Mouse (Mus musculus) MEL (cell line): ENCODE measurements around the gene Arl6ip5. TPM values are rescaled to one million over a fixed set of nuclear protein-coding genes. Genes with fewer than 3 reads are reported as not detected.

Experiments
- DNase-seq: peaks from one replicate; pipeline ENCODE4 v3.0.0; 2011; ENCODE audit warnings: low read depth, low spot score
- H3K27ac ChIP-seq: 2 replicates; pipeline ENCODE4 v1.5.1; 2012; ENCODE audit warnings: low read depth, mild to moderate bottlenecking, control low read depth, low read length, moderate library complexity; ENCODE audit not compliant: control insufficient read depth
- H3K27me3 ChIP-seq, 2 experiments: fragments of 150-350 bp in 1 of 2; sonication (generic) in 1 of 2; 2 replicates each; pipeline ENCODE4 v1.6.1; 2012; ENCODE audit warnings: low read length in 2 of 2, mild to moderate bottlenecking in 2 of 2, improper control_type of control experiment in 1 of 2, moderate library complexity in 1 of 2; ENCODE audit not compliant: insufficient read depth in 2 of 2, control insufficient read depth in 1 of 2
- H3K36me3 ChIP-seq, 2 experiments: 2 replicates each; pipeline ENCODE4 v1.6.1; 2012 to 2014; ENCODE audit warnings: low read length in 2 of 2, improper control_type of control experiment in 1 of 2, inconsistent platforms in 1 of 2, mild to moderate bottlenecking in 1 of 2; ENCODE audit not compliant: insufficient read depth in 2 of 2, control insufficient read depth in 1 of 2
- H3K4me1 ChIP-seq, 2 experiments: fragments of 150-350 bp in 1 of 2; sonication (generic) in 1 of 2; 2 replicates each; pipeline ENCODE4 v1.6.1; 2012; ENCODE audit warnings: low read length in 2 of 2, improper control_type of control experiment in 1 of 2, mild to moderate bottlenecking in 1 of 2; ENCODE audit not compliant: insufficient read depth in 2 of 2, control insufficient read depth in 1 of 2
- H3K4me3 ChIP-seq, 2 experiments: fragments of 150-350 bp in 1 of 2; sonication (generic) in 1 of 2; 2 replicates each; pipeline ENCODE4 v1.5.1; 2012; ENCODE audit warnings: low read depth in 2 of 2, low read length in 2 of 2, mild to moderate bottlenecking in 2 of 2, moderate library complexity in 2 of 2, control low read depth in 1 of 2, improper control_type of control experiment in 1 of 2; ENCODE audit not compliant: control insufficient read depth in 1 of 2, insufficient read depth in 1 of 2
- H3K79me2 ChIP-seq: 2 replicates; pipeline ENCODE4 v1.6.1; 2012; ENCODE audit warnings: mild to moderate bottlenecking, low read length, moderate library complexity; ENCODE audit not compliant: control insufficient read depth, poor library complexity, insufficient read depth
- H3K9ac ChIP-seq: 2 replicates; pipeline ENCODE4 v1.6.1; 2012; ENCODE audit warnings: low read depth, mild to moderate bottlenecking, control low read depth, low read length, moderate library complexity; ENCODE audit not compliant: control insufficient read depth, poor library complexity, severe bottlenecking
- H3K9me3 ChIP-seq: fragments of 150-350 bp; sonication (generic); replicated peaks from 2 replicates; pipeline ENCODE4 v1.6.1; 2012; ENCODE audit warnings: mild to moderate bottlenecking, low read length, improper control_type of control experiment, moderate library complexity; ENCODE audit not compliant: insufficient read depth
- CHD1 ChIP-seq: IDR thresholded peaks from 2 replicates; pipeline ENCODE4 v1.6.1; 2012; ENCODE audit warnings: low read depth, mild to moderate bottlenecking, inconsistent platforms, low read length, improper control_type of control experiment
- CHD2 ChIP-seq: IDR thresholded peaks from 2 replicates; pipeline ENCODE4 v1.6.1; 2011; ENCODE audit warnings: low read length, improper control_type of control experiment
- E2F4 ChIP-seq: IDR thresholded peaks from 2 replicates; pipeline ENCODE4 v1.6.1; 2011; ENCODE audit warnings: low read depth, low read length, improper control_type of control experiment, borderline replicate concordance
- ELF1 ChIP-seq: IDR thresholded peaks from 2 replicates; pipeline ENCODE4 v1.6.1; 2014; ENCODE audit warnings: low read depth, mild to moderate bottlenecking, inconsistent platforms, low read length, improper control_type of control experiment, moderate library complexity
- ETS1 ChIP-seq: IDR thresholded peaks from 2 replicates; pipeline ENCODE4 v1.6.1; 2012; ENCODE audit warnings: low read depth, mild to moderate bottlenecking, inconsistent platforms, low read length, improper control_type of control experiment, moderate library complexity
- GABPA ChIP-seq: IDR thresholded peaks from 2 replicates; pipeline ENCODE4 v1.6.1; 2012; ENCODE audit warnings: low read depth, mild to moderate bottlenecking, inconsistent platforms, low read length, improper control_type of control experiment, moderate library complexity
- GATA1 ChIP-seq: IDR thresholded peaks from 2 replicates; pipeline ENCODE4 v1.6.1; 2011; ENCODE audit warnings: low read depth, low read length, improper control_type of control experiment
- HCFC1 ChIP-seq: IDR thresholded peaks from 2 replicates; pipeline ENCODE4 v1.6.1; 2012; ENCODE audit warnings: low read depth, mild to moderate bottlenecking, inconsistent platforms, low read length, improper control_type of control experiment, moderate library complexity
- MAZ ChIP-seq: IDR thresholded peaks from 2 replicates; pipeline ENCODE4 v1.6.1; 2012; ENCODE audit warnings: low read depth, mild to moderate bottlenecking, inconsistent platforms, low read length, improper control_type of control experiment
- MXI1 ChIP-seq: IDR thresholded peaks from 2 replicates; pipeline ENCODE4 v1.6.1; 2011; ENCODE audit warnings: mild to moderate bottlenecking, low read depth, low read length, improper control_type of control experiment
- MYB ChIP-seq: IDR thresholded peaks from 2 replicates; pipeline ENCODE4 v1.6.1; 2011; ENCODE audit warnings: mild to moderate bottlenecking, low read depth, low read length, improper control_type of control experiment
- MYC ChIP-seq: IDR thresholded peaks from 2 replicates; pipeline ENCODE4 v1.6.1; 2011; ENCODE audit warnings: low read depth, mild to moderate bottlenecking, low read length, improper control_type of control experiment, moderate library complexity
- NELFE ChIP-seq: IDR thresholded peaks from 2 replicates; pipeline ENCODE4 v1.6.1; 2011; ENCODE audit warnings: low read depth, low read length, improper control_type of control experiment
- NRF1 ChIP-seq: IDR thresholded peaks from 2 replicates; pipeline ENCODE4 v1.6.1; 2014; ENCODE audit warnings: low read depth, mild to moderate bottlenecking, inconsistent platforms, low read length, improper control_type of control experiment, moderate library complexity; ENCODE audit not compliant: poor library complexity, insufficient read depth, severe bottlenecking
- POLR2A ChIP-seq, 2 experiments: IDR thresholded peaks; 2 replicates each; pipeline ENCODE4 v1.6.1; 2011 to 2012; ENCODE audit warnings: low read length in 2 of 2, mild to moderate bottlenecking in 2 of 2, control low read depth in 1 of 2, improper control_type of control experiment in 1 of 2, low read depth in 1 of 2, moderate library complexity in 1 of 2; ENCODE audit not compliant: control insufficient read depth in 1 of 2, insufficient read depth in 1 of 2, poor library complexity in 1 of 2
- POLR2AphosphoS2 ChIP-seq: IDR thresholded peaks from 2 replicates; pipeline ENCODE4 v1.6.1; 2011; ENCODE audit warnings: low read length, improper control_type of control experiment
- POLR2AphosphoS5 ChIP-seq: IDR thresholded peaks from 2 replicates; pipeline ENCODE4 v1.6.1; 2012; ENCODE audit warnings: low read depth, borderline replicate concordance, mild to moderate bottlenecking, inconsistent platforms, low read length, moderate library complexity, mixed read lengths
- RAD21 ChIP-seq: IDR thresholded peaks from 2 replicates; pipeline ENCODE4 v1.6.1; 2011; ENCODE audit warnings: mild to moderate bottlenecking, low read depth, low read length, improper control_type of control experiment
- RCOR1 ChIP-seq: IDR thresholded peaks from 2 replicates; pipeline ENCODE4 v1.6.1; 2012; ENCODE audit warnings: low read depth, mild to moderate bottlenecking, inconsistent platforms, low read length, improper control_type of control experiment
- SMC3 ChIP-seq: IDR thresholded peaks from 2 replicates; pipeline ENCODE4 v1.6.1; 2011; ENCODE audit warnings: low read depth, low read length, improper control_type of control experiment
- TAL1 ChIP-seq: IDR thresholded peaks from 2 replicates; pipeline ENCODE4 v1.6.1; 2012; ENCODE audit warnings: mild to moderate bottlenecking, inconsistent platforms, low read length, moderate library complexity, mixed read lengths
- TBP ChIP-seq: IDR thresholded peaks from 2 replicates; pipeline ENCODE4 v1.8.0; 2011; ENCODE audit warnings: low read depth, low read length, improper control_type of control experiment
- UBTF ChIP-seq: IDR thresholded peaks from 2 replicates; pipeline ENCODE4 v1.6.1; 2012; ENCODE audit warnings: low read depth, mild to moderate bottlenecking, inconsistent platforms, low read length, improper control_type of control experiment, moderate library complexity, borderline replicate concordance; ENCODE audit not compliant: insufficient read depth
- USF1 ChIP-seq: IDR thresholded peaks from 2 replicates; pipeline ENCODE4 v1.6.1; 2014; ENCODE audit warnings: low read depth, mild to moderate bottlenecking, inconsistent platforms, low read length, improper control_type of control experiment, moderate library complexity
- USF2 ChIP-seq, 2 experiments: IDR thresholded peaks; 2 replicates each; pipeline ENCODE4 v1.6.1; 2011 to 2012; ENCODE audit warnings: improper control_type of control experiment in 2 of 2, low read length in 2 of 2, borderline replicate concordance in 1 of 2, inconsistent platforms in 1 of 2, low read depth in 1 of 2, mild to moderate bottlenecking in 1 of 2; ENCODE audit not compliant: insufficient read depth in 1 of 2
- ZC3H11A ChIP-seq: IDR thresholded peaks from 2 replicates; pipeline ENCODE4 v1.6.1; 2012; ENCODE audit warnings: low read depth, mild to moderate bottlenecking, inconsistent platforms, low read length, improper control_type of control experiment
- ZKSCAN1 ChIP-seq: IDR thresholded peaks from 2 replicates; pipeline ENCODE4 v1.6.1; 2012; ENCODE audit warnings: low read depth, mild to moderate bottlenecking, inconsistent platforms, low read length, improper control_type of control experiment, moderate library complexity
- ZMIZ1 ChIP-seq: IDR thresholded peaks from 2 replicates; pipeline ENCODE4 v1.6.1; 2012; ENCODE audit warnings: low read depth, mild to moderate bottlenecking, inconsistent platforms, low read length, improper control_type of control experiment, moderate library complexity
- ZNF384 ChIP-seq: IDR thresholded peaks from 2 replicates; pipeline ENCODE4 v1.6.1; 2012; ENCODE audit warnings: low read depth, mild to moderate bottlenecking, inconsistent platforms, low read length, improper control_type of control experiment
- polyA plus RNA-seq, 2 experiments: library from polyadenylated mRNA; stranded (reverse) in 1 of 2; unstranded in 1 of 2; fragments of >175 nt in 1 of 2; fragments of >200 nt in 1 of 2; gene quantifications; 2 replicates each; pipeline versions ENCODE4 v1.2.1 to v1.2.4; 2012; ENCODE audit warnings: low replicate concordance in 2 of 2, low read depth in 1 of 2; ENCODE audit not compliant: insufficient read length in 2 of 2, insufficient read depth in 1 of 2, missing spikeins in 1 of 2
- total RNA-seq: library from RNA; depleted of rRNA; stranded (reverse); fragments of 300-350 nt; gene quantifications from 2 replicates; pipeline ENCODE4 v1.2.3, GENCODE M21; 2012

The Arl6ip5 gene
- total and polyA plus RNA-seq, 3 experiments = 39.4 to 113 TPM; not detected in 1

DNA sequence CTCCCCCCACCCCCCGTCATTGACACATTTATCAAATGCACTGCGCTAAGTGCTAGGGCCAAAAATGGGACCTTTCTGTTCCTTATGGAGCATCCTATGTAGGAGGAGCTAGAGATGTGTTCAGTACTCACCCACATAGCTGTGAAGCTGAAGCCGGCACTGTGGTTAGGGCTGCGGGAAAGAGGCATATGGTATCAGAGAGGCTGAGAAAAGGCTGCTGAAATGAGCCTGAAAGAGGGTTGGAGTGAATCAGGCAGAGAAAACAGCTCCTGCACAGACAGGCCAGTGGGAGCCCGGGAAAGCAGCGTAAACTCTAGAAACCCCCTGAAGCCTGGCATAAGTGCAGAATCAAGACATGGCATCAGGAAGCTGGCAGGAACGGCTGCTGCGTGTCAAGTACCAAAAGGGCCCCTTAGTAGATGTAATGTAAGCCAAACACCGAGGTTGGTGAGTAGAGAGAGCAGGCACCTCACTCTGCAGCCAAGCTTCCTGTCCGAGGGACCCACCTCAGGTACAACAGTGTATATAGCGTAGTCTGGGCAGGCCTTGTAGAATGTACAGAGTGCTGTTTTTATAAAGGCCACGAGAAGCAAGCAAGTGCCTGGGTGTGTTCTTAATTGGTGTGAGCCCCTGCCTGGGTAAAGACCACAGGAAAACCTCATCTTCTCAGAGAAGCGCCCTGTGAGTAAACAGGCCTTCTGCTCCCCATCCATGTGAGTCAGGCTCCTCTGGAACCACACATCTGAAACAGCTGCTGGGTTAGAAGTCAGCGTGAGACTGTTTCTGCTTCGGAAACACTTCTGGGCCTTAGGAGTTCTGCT is 10.9 kb downstream of the Arl6ip5 start:
- Histone ChIP-seq H3K27ac (no peak overlapping the region), H3K4me1 (peaks cover 14 to 25% of the 10 kb centered on the region in 2 experiments), H3K79me2 (peaks cover 24% of the 10 kb centered on the region), H3K9me3 (no peaks in the 10 kb centered on the region), H3K36me3 (peaks cover 8 to 19% of the 10 kb centered on the region in 2 experiments)
- DNase-seq = no peak
- TF ChIP-seq USF1 (no peak), UBTF (no peak), POLR2A (IDR thresholded peaks at IDR 0.05; ENCODE audit: control insufficient read depth in 1 of 2, insufficient read depth in 1 of 2, low read depth in 1 of 2, low read length in 2 of 2, poor library complexity in 1 of 2) (no peak), POLR2AphosphoS2 (no peak), RAD21 (no peak), ETS1 (no peak), TBP (no peak), MAZ (no peak), MYB (no peak), SMC3 (no peak), TAL1 (no peak), ZNF384 (no peak), MYC (no peak), GATA1 (no peak), NRF1 (no peak), USF2 (IDR thresholded peaks at IDR 0.05; ENCODE audit: borderline replicate concordance in 1 of 2, insufficient read depth in 1 of 2, low read depth in 1 of 2, low read length in 2 of 2) (no peak), MXI1 (no peak), HCFC1 (no peak), POLR2AphosphoS5 (no peak), GABPA (no peak)
- TF ChIP-seq, all 39 proteins: peak for 0
- Histone ChIP-seq H3K27me3 (no peaks in the 10 kb centered on the region), H3K4me3 (no peak overlapping the region), H3K9ac (no peak overlapping the region)

DNA sequence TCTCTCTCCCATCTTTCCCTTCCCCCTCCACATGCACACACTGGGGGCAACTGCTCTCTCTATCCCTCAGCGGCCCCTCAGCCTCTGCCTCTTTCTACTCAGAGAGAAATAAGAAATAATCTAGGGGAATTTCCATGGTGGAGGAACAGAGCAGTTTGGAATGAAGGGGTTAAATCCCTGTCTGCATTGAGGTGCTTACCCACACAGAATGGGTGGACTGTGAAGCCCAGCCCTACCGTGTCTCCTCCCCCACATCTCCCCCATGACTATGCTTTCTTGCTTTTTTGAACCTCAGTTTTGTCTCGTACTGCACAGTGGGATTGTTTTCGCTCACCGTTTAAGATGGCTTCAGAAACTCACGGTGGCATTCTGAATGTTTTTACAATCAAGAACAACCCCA is 11.8 kb downstream of the Arl6ip5 start:
- TF ChIP-seq POLR2A (IDR thresholded peaks at IDR 0.05; ENCODE audit: control insufficient read depth in 1 of 2, insufficient read depth in 1 of 2, low read depth in 1 of 2, low read length in 2 of 2, poor library complexity in 1 of 2) (no peak), ZKSCAN1 (no peak), ZC3H11A (no peak), USF2 (IDR thresholded peaks at IDR 0.05; ENCODE audit: borderline replicate concordance in 1 of 2, insufficient read depth in 1 of 2, low read depth in 1 of 2, low read length in 2 of 2) (no peak), SMC3 (no peak), ZMIZ1 (no peak), CHD2 (no peak), RCOR1 (no peak), MAZ (no peak), E2F4 (no peak), ELF1 (no peak), TBP (no peak), NELFE (no peak), POLR2AphosphoS2 (no peak), CHD1 (no peak), GATA1 (no peak), MYC (no peak)
- TF ChIP-seq, all 39 proteins: peak for 0
- Histone ChIP-seq H3K4me3 (no peak overlapping the region), H3K27ac (no peak overlapping the region), H3K79me2 (peaks cover 21% of the 10 kb centered on the region), H3K4me1 (peaks cover 14 to 25% of the 10 kb centered on the region in 2 experiments), H3K27me3 (no peaks in the 10 kb centered on the region), H3K9me3 (no peaks in the 10 kb centered on the region), H3K9ac (no peak overlapping the region), H3K36me3 (peaks cover 13 to 19% of the 10 kb centered on the region in 2 experiments)
- no peak for DNase-seq
